Mouse (Mus musculus) forebrain, postnatal 0 days (tissue): Measurements from ENCODE around the gene Axin2. TPM values are rescaled to one million over a fixed set of nuclear protein-coding genes. Genes with fewer than 3 reads are reported as not detected.

Experiments used
- ATAC-seq: fragments of 200-750 bp; cut with Nextera tagmentation; 2 replicates; pipeline ENCODE4 v1.8.0; 2017; ENCODE audit warnings: mild to moderate bottlenecking, moderate library complexity
- DNase-seq: peaks from one replicate; pipeline ENCODE4 v3.0.0-alpha.2; 2015
- H3K27ac ChIP-seq: fragments of 300-500 bp; sonication (generic); 2 replicates; pipeline ENCODE4 v1.5.1; 2014; ENCODE audit warnings: low read depth, mild to moderate bottlenecking, antibody characterized with exemption, low read length, moderate library complexity, mixed read lengths
- H3K27me3 ChIP-seq: fragments of 300-500 bp; sonication (generic); 2 replicates; pipeline ENCODE4 v1.6.1; 2014; ENCODE audit warnings: mild to moderate bottlenecking, low read length, mixed read lengths; ENCODE audit not compliant: insufficient read depth
- H3K36me3 ChIP-seq: fragments of 300-500 bp; sonication (generic); 2 replicates; pipeline ENCODE4 v1.6.1; 2014; ENCODE audit warnings: mild to moderate bottlenecking, moderate library complexity; ENCODE audit not compliant: insufficient read depth
- H3K4me1 ChIP-seq: fragments of 300-500 bp; sonication (generic); 2 replicates; pipeline ENCODE4 v1.6.1; 2014; ENCODE audit warnings: antibody characterized with exemption; ENCODE audit not compliant: insufficient read depth
- H3K4me2 ChIP-seq: fragments of 300-500 bp; sonication (generic); 2 replicates; pipeline ENCODE4 v1.6.1; 2014; ENCODE audit warnings: low read depth, mild to moderate bottlenecking, moderate library complexity
- H3K4me3 ChIP-seq: fragments of 300-500 bp; sonication (generic); 2 replicates; pipeline ENCODE4 v1.5.1; 2014; ENCODE audit warnings: low read depth, low read length, mixed read lengths
- H3K9ac ChIP-seq: fragments of 300-500 bp; sonication (generic); 2 replicates; pipeline ENCODE4 v1.6.1; 2014; ENCODE audit warnings: mild to moderate bottlenecking
- H3K9me3 ChIP-seq: fragments of 300-500 bp; sonication (generic); 2 replicates; pipeline ENCODE4 v1.6.1; 2016; ENCODE audit warnings: low read length
- CTCF ChIP-seq: sonication (generic); IDR thresholded peaks from 2 replicates; pipeline ENCODE4 v1.5.1; 2016; ENCODE audit warnings: antibody characterized with exemption, control low read depth, low read depth
- WGBS: fragments of 180-500 bp; shearing (Covaris S2); extraction: QIAGEN DNeasy Blood & Tissue Kit; methylation state at CpG from one replicate; pipeline ENCODE4 v1.1.7; 2014; 5-methylcytosine and 5-hydroxymethylcytosine counted together
- polyA plus RNA-seq: library from polyadenylated mRNA; unstranded; fragments of >200 nt; fragmentation: Nextera tagmentation; extraction: Ambion mirVana; gene quantifications from 2 replicates; pipeline ENCODE4 v1.2.1, GENCODE M21; 2015
- total RNA-seq: library from RNA; depleted of rRNA; stranded (reverse); fragments of >200 nt; gene quantifications from 2 replicates; pipeline ENCODE4 v1.2.3, GENCODE M21; 2014

The Axin2 gene
- total and polyA plus RNA-seq, 2 experiments from 2014 or later, result 5.0 to 35.6 TPM

GRCm38 (mm10) chr11:108917422-108918324 is 2.5 kb upstream of the Axin2 start:
- DNase-seq, result peak; percentile 80
- peaks cover 14% of the 10 kb centered on the region for H3K4me1 ChIP-seq
- WGBS, result 4% methylated on average over 12 of the region's 12 CpGs
- H3K9me3 ChIP-seq, result no peaks in the 10 kb centered on the region
- H3K27ac ChIP-seq, result peak overlapping the region; percentile 64
- ATAC-seq, result peak; percentile 14; the same call in 1 of the 2 replicates
- no peaks in the 10 kb centered on the region for H3K36me3 ChIP-seq
- no peaks in the 10 kb centered on the region for H3K27me3 ChIP-seq
- H3K9ac ChIP-seq, result no peak overlapping the region
- H3K4me2 ChIP-seq, result peak overlapping the region; percentile 39
- H3K4me3 ChIP-seq, result no peak overlapping the region
- peak; percentile 22; the same call in 1 of the 2 replicates for TF ChIP-seq CTCF

- no peaks in the 10 kb centered on the region; the same call in 1 of the 2 replicates for H3K36me3 ChIP-seq
- H3K27ac ChIP-seq, result peak overlapping the region; percentile 99
- peak overlapping the region; percentile 89 for H3K4me2 ChIP-seq
- H3K9me3 ChIP-seq, result no peaks in the 10 kb centered on the region
- DNase-seq (peak; percentile 87), ATAC-seq (peak; percentile 87)
- peaks cover 21% of the 10 kb centered on the region for H3K4me1 ChIP-seq
- peak overlapping the region; percentile 98 for H3K4me3 ChIP-seq
- WGBS, result 1% methylated on average over 98 of the region's 104 CpGs
- no peak; the same call in 1 of the 2 replicates for TF ChIP-seq CTCF
- H3K9ac ChIP-seq, result peak overlapping the region; percentile 89
- no peaks in the 10 kb centered on the region for H3K27me3 ChIP-seq
These were observed 722 bp downstream of the Axin2 start for GRCm38 (mm10) chr11:108920636-108921505.

GRCm38 (mm10) chr11:108921506-108922455 is 1.6 kb downstream of the Axin2 start:
- H3K4me2 ChIP-seq, result peak overlapping the region; percentile 89
- no peaks in the 10 kb centered on the region; the same call in 1 of the 2 replicates for H3K36me3 ChIP-seq
- DNase-seq (no peak), ATAC-seq (0 out of 2 replicates have a peak, but pooled peaks have one; percentile 10)
- H3K4me3 ChIP-seq, result peak overlapping the region; percentile 98
- 4% methylated on average over 57 of the region's 62 CpGs for WGBS
- peak overlapping the region; percentile 99 for H3K27ac ChIP-seq
- TF ChIP-seq CTCF, result no peak
- no peaks in the 10 kb centered on the region for H3K27me3 ChIP-seq
- H3K9ac ChIP-seq, result peak overlapping the region; percentile 89
- H3K9me3 ChIP-seq, result no peaks in the 10 kb centered on the region
- peaks cover 21% of the 10 kb centered on the region for H3K4me1 ChIP-seq

- Histone ChIP-seq H3K9me3 (no peaks in the 10 kb centered on the region), H3K27me3 (no peaks in the 10 kb centered on the region), H3K4me2 (peak overlapping the region; percentile 89), H3K4me1 (peaks cover 15% of the 10 kb centered on the region), H3K36me3 (no peaks in the 10 kb centered on the region; the same call in 1 of the 2 replicates), H3K9ac (peak overlapping the region; percentile 89), H3K27ac (peak overlapping the region; percentile 99; the same call in 1 of the 2 replicates), H3K4me3 (peak overlapping the region; percentile 98)
- under 1% methylated on average over 32 of the region's 32 CpGs for WGBS
- TF ChIP-seq CTCF, result no peak
- DNase-seq (no peak), ATAC-seq (no peak)
These were observed 2.5 kb downstream of the Axin2 start for GRCm38 (mm10) chr11:108922511-108923187.

- 2% methylated on average over 17 of the region's 17 CpGs for WGBS
- Histone ChIP-seq H3K36me3 (no peaks in the 10 kb centered on the region; the same call in 1 of the 2 replicates), H3K9ac (peak overlapping the region; percentile 89), H3K27ac (no peak overlapping the region), H3K4me3 (peak overlapping the region; percentile 98), H3K27me3 (no peaks in the 10 kb centered on the region), H3K4me2 (peak overlapping the region; percentile 89), H3K9me3 (no peaks in the 10 kb centered on the region), H3K4me1 (peaks cover 11% of the 10 kb centered on the region)
- DNase-seq (no peak), ATAC-seq (no peak)
- no peak for TF ChIP-seq CTCF
These were observed 3.0 kb downstream of the Axin2 start for GRCm38 (mm10) chr11:108923188-108923575.
